In genomic region chr1:37997867-37998266, GRCm38 (mm10) we compare ENCODE assay signal across 8 mouse cellular contexts. TPM values are rescaled to one million over a fixed set of nuclear protein-coding genes. Genes with fewer than 3 reads are reported as not detected.
DNase-seq lines count a peak whose midpoint lies in the region; ATAC-seq and TF ChIP-seq lines count a peak whose summit lies in the region.

Txndc9 (minus strand) TSS chr1:37997893.
Eif5b (plus strand) TSS chr1:37998010.

- peak within 1 kb of the TSS; percentile 81 for H3K4me3 ChIP-seq in cortical plate, adult 2 months (ENCODE audit: insufficient read depth, low read length)

- peak; percentile 51 for ATAC-seq in activated CD4-positive, CD25-positive, alpha-beta regulatory T cell, adult 4 months
- ATAC-seq in megakaryocyte progenitor cell, adult 5-6 weeks (replicated peaks; ENCODE audit: poor library complexity): peak; percentile 69

- peak within 1 kb of the TSS; percentile 94 for H3K27ac ChIP-seq in cortical plate, adult 2 months (ENCODE audit: insufficient read depth, low read length)

- TF ChIP-seq CTCF in cortical plate, adult 2 months (IDR thresholded peaks at IDR 0.05; ENCODE audit: extremely low read depth, insufficient read depth, low read length): 0 out of 2 replicates have a peak, but pooled peaks have one; percentile 11

- H3K4me1 ChIP-seq in cortical plate, adult 2 months (ENCODE audit: control insufficient read depth, insufficient read depth, low read length): no peaks in the 10 kb centered on the region; the same call in 1 of the 2 replicates

- DNase-seq in gastrocnemius, postnatal 10 days: peak; percentile 93
- peak; percentile 94 for DNase-seq in induced T-regulatory cell, adult 2 months (ENCODE audit: low read depth)
- peak; percentile 88 to 96 for DNase-seq in left cerebral cortex, adult 9 months (ENCODE audit: low spot score in 2 of 2)
- peak; percentile 95 for DNase-seq in right cerebral cortex, postnatal 14 days
- peak; percentile 89 to 94 for DNase-seq in urinary bladder, postnatal 36 days (ENCODE audit: low spot score in 2 of 2)

- TF ChIP-seq POLR2A in cortical plate, adult 2 months (IDR thresholded peaks at IDR 0.05; ENCODE audit: extremely low read depth, insufficient read depth, low read length): no peak

RNA-seq across cellular contexts. Expression of gene Txndc9, which starts in this region (rescaled TPM):
- 100 to 1,000 TPM; 136 to 159 TPM for polyA plus RNA-seq in activated CD4-positive, CD25-positive, alpha-beta regulatory T cell, adult 4 months (2017; shearing (Covaris generic))
- polyA plus RNA-seq in cortical plate, adult 2 months (2012; rRNA removed): 43.8 and 46.7 TPM in 2 replicates
- total RNA-seq in gastrocnemius, postnatal 10 days (2021): 10 to 100 TPM; 42.1 to 44.9 TPM
- total RNA-seq in megakaryocyte progenitor cell, adult 5-6 weeks (2015): 52.8 and 64.3 TPM in 2 replicates
- total RNA-seq in megakaryocyte progenitor cell, adult 5-6 weeks (2017): 42.6 and 51.7 TPM in 2 replicates

RNA-seq across cellular contexts. Expression of gene Eif5b, which starts in this region (rescaled TPM):
- 10 to 100 TPM; 30.0 to 31.4 TPM for polyA plus RNA-seq in activated CD4-positive, CD25-positive, alpha-beta regulatory T cell, adult 4 months (2017; shearing (Covaris generic))
- polyA plus RNA-seq in cortical plate, adult 2 months (2012; rRNA removed): 18.3 and 19.1 TPM in 2 replicates
- total RNA-seq in gastrocnemius, postnatal 10 days (2021): 10 to 100 TPM; 38.6 to 41.0 TPM
- total RNA-seq in megakaryocyte progenitor cell, adult 5-6 weeks (2015): 42.2 and 47.8 TPM in 2 replicates
- 21.8 and 24.6 TPM in 2 replicates for total RNA-seq in megakaryocyte progenitor cell, adult 5-6 weeks (2017)

Comparison
In these comparisons a context has a peak if more than half of its experiments do, and no peak if none do; other contexts are left out.
1. Peak in every context shown above with its lines: DNase-seq, ATAC-seq, H3K4me3 ChIP-seq and H3K27ac ChIP-seq.